Comparison of ENCODE assay signal across 13 mouse cellular contexts in the genomic region with DNA sequence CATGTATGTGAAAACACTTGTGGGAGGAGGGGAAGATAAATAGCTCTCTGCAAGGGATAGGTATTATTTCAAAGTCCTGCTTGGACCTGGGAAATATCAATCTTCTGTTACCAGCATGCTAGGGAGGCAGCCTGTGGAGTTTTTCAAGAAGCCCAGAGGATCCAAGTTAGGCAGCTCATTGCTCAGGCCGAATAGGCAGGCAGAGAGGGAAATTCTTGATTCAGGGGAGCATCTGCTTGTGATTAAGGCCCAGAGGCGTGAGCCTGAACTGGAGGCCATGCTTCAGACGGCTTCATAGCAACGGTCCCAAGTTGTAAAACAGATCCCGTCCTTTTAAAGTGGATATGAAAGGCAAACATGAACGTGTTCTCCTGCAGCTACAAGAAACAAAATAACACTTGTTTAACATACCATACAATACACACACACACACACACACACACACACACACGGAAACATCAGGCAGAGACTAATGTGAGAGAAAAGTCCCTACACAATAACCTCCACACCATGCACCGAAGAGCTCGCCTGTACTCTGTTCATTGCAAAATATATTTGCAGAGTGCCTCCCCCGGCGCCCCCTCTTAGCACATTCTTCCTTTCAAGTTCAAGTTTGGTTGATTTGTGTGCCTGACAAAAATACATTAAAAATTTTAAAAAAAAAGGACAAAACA. TPM values are rescaled to one million over a fixed set of nuclear protein-coding genes. Genes with fewer than 3 reads are reported as not detected.
A peak's percentile ranks its signal among the peaks of the same experiment; 100 is the strongest.
DNase-seq lines count a peak whose midpoint lies in the region; ATAC-seq and TF ChIP-seq lines count a peak whose summit lies in the region.
"Had no signal": no experiment of that assay in that cellular context is flagged by ENCODE, and none has a peak within 500 bp of the region (broad histone marks: within the 10 kb centered on the region; RNA-seq: fewer than 3 reads in every experiment).

No protein-coding gene starts in this region.

- no peaks in the 10 kb centered on the region for H3K9me3 ChIP-seq in lung, embryonic 14.5 days (ENCODE audit: low read depth, low read length)
- no peaks in the 10 kb centered on the region for H3K9me3 ChIP-seq in limb, embryonic 15.5 days

- no peak overlapping the region for H3K9ac ChIP-seq in lung, embryonic 14.5 days
- H3K9ac ChIP-seq in limb, embryonic 15.5 days = no peak overlapping the region

- DNase-seq in lung, embryonic 14.5 days = peak; percentile 19
- DNase-seq in lung, postnatal 14 days = no peak
- DNase-seq in embryo, embryonic 11.5 days (ENCODE audit: low read depth, low spot score) = peak; percentile 63
- DNase-seq in retina, postnatal 1 day = no peak
- DNase-seq: cerebellum, adult 18-20 months; kidney, adult 18-20 months; layer of hippocampus, adult 9-11 months; left cerebral cortex, postnatal 4 days had no signal

- no peak overlapping the region for H3K4me2 ChIP-seq in lung, embryonic 14.5 days
- no peak overlapping the region for H3K4me2 ChIP-seq in limb, embryonic 15.5 days

- no peaks in the 10 kb centered on the region for H3K27me3 ChIP-seq in lung, embryonic 14.5 days (ENCODE audit: insufficient read depth, low read length)
- no peaks in the 10 kb centered on the region for H3K27me3 ChIP-seq in limb, embryonic 15.5 days

- no peaks in the 10 kb centered on the region for H3K36me3 ChIP-seq in lung, embryonic 14.5 days (ENCODE audit: insufficient read depth)
- H3K36me3 ChIP-seq in limb, embryonic 15.5 days = no peaks in the 10 kb centered on the region

- no peak for TF ChIP-seq CTCF in lung, embryonic 14.5 days (IDR thresholded peaks at IDR 0.05; ENCODE audit: low read depth)
- TF ChIP-seq CTCF in embryonic fibroblast, embryonic 13.5 days (IDR thresholded peaks at IDR 0.05; ENCODE audit: borderline replicate concordance, insufficient read depth, low read length) = no peak

- ATAC-seq in lung, embryonic 14.5 days (ENCODE audit: insufficient read depth) = no peak
- peak; percentile 88 for ATAC-seq in limb, embryonic 15.5 days (ENCODE audit: insufficient number of reproducible peaks, low FRiP score, low TSS enrichment, low read depth)
- ATAC-seq in inflammation-experienced regulatory T-cells, adult 6 months = no peak
- ATAC-seq: lung, postnatal 0 days had no signal

- no peak overlapping the region for H3K4me3 ChIP-seq in lung, embryonic 14.5 days (ENCODE audit: low read depth, low read length)
- no peak overlapping the region for H3K4me3 ChIP-seq in embryonic fibroblast, embryonic 13.5 days (ENCODE audit: insufficient read depth, low read length)
- H3K4me3 ChIP-seq in limb, embryonic 15.5 days = no peak overlapping the region

- no peak for TF ChIP-seq POLR2A in embryonic fibroblast, embryonic 13.5 days (IDR thresholded peaks at IDR 0.05; ENCODE audit: low read depth, low read length)

- 50% methylated on average over 11 of the region's 11 CpGs for WGBS in lung, embryonic 14.5 days
- whole genome bisulfite sequencing in limb, embryonic 15.5 days = 22% methylated on average over 11 of the region's 11 CpGs

- H3K4me1 ChIP-seq in lung, embryonic 14.5 days (ENCODE audit: insufficient read depth) = no peaks in the 10 kb centered on the region
- no peaks in the 10 kb centered on the region for H3K4me1 ChIP-seq in embryonic fibroblast, embryonic 13.5 days (ENCODE audit: control insufficient read depth, insufficient read depth, low read length)
- 0 out of 2 replicates have a peak, but pooled peaks cover 14% of the 10 kb centered on the region for H3K4me1 ChIP-seq in limb, embryonic 15.5 days

- H3K27ac ChIP-seq in lung, embryonic 14.5 days (ENCODE audit: low read depth) = no peak overlapping the region
- peak overlapping the region; percentile 11; the same call in 1 of the 2 replicates for H3K27ac ChIP-seq in embryonic fibroblast, embryonic 13.5 days (ENCODE audit: insufficient read depth, low read length)
- peak overlapping the region; percentile 65 for H3K27ac ChIP-seq in limb, embryonic 15.5 days

RNA-seq across cellular contexts. Expression of a gene that starts 44.6 kb away (rescaled TPM):
- polyA plus RNA-seq in lung, embryonic 14.5 days (2014; fragmentation: Nextera tagmentation; extraction: Ambion mirVana) = 0.66 and 0.74 TPM in 2 replicates
- polyA plus RNA-seq in embryonic fibroblast, embryonic 13.5 days (2011; ENCODE audit: insufficient read length, low read depth, missing spikeins) = not detected in 2 replicates
- polyA plus RNA-seq in limb, embryonic 15.5 days (2015; fragmentation: Nextera tagmentation; extraction: Ambion mirVana) = 0.35 TPM in 1 of 2 replicates, not detected in the other
- polyA plus RNA-seq in inflammation-experienced regulatory T-cells, adult 6 months (2017; shearing (Covaris generic)) = under 1 TPM in 1 of 3 experiments, not detected in 2; 0.55 TPM
- polyA plus RNA-seq: spleen, adult 2 months had no signal

Comparison
In these comparisons a context has a peak if more than half of its experiments do, and no peak if none do; other contexts are left out.
1. DNase-seq: peak in lung, embryonic 14.5 days (single experiment) and embryo, embryonic 11.5 days (single experiment); none in lung, postnatal 14 days (single experiment) and retina, postnatal 1 day (single experiment).